Mouse (Mus musculus) bone marrow macrophage, adult 2 months (primary cell): ENCODE data around the gene Adamtsl4. TPM values are rescaled to one million over a fixed set of nuclear protein-coding genes. Genes with fewer than 3 reads are reported as not detected.
A peak's percentile ranks its signal among the peaks of the same experiment; 100 is the strongest.

ENCODE experiments used
- H3K27ac ChIP-seq: 2 replicates; pipeline ENCODE4 v1.5.1; 2012; ENCODE audit warnings: low read depth, low read length; ENCODE audit not compliant: insufficient read depth
- H3K4me1 ChIP-seq: 2 replicates; pipeline ENCODE4 v1.6.1; 2012; ENCODE audit warnings: low read length; ENCODE audit not compliant: control insufficient read depth, insufficient read depth
- H3K4me3 ChIP-seq: 2 replicates; pipeline ENCODE4 v1.5.1; 2012; ENCODE audit warnings: mild to moderate bottlenecking, low read length, moderate library complexity; ENCODE audit not compliant: insufficient read depth
- CTCF ChIP-seq: IDR thresholded peaks from 2 replicates; pipeline ENCODE4 v1.5.1; 2012; ENCODE audit warnings: low read depth, mild to moderate bottlenecking, low read length, moderate library complexity
- POLR2A ChIP-seq: IDR thresholded peaks from 2 replicates; pipeline ENCODE4 v1.6.1; 2012; ENCODE audit warnings: mild to moderate bottlenecking, low read depth, low read length, borderline replicate concordance
- polyA plus RNA-seq: library from polyadenylated mRNA; stranded (reverse); fragments of >200 nt; gene quantifications from 2 replicates; pipeline ENCODE4 v1.2.4, GENCODE M21; 2012; ENCODE audit not compliant: missing spikeins, insufficient read depth, insufficient read length

Gene Adamtsl4
- polyA plus RNA-seq, 1 experiment, result 2.4 TPM

DNA sequence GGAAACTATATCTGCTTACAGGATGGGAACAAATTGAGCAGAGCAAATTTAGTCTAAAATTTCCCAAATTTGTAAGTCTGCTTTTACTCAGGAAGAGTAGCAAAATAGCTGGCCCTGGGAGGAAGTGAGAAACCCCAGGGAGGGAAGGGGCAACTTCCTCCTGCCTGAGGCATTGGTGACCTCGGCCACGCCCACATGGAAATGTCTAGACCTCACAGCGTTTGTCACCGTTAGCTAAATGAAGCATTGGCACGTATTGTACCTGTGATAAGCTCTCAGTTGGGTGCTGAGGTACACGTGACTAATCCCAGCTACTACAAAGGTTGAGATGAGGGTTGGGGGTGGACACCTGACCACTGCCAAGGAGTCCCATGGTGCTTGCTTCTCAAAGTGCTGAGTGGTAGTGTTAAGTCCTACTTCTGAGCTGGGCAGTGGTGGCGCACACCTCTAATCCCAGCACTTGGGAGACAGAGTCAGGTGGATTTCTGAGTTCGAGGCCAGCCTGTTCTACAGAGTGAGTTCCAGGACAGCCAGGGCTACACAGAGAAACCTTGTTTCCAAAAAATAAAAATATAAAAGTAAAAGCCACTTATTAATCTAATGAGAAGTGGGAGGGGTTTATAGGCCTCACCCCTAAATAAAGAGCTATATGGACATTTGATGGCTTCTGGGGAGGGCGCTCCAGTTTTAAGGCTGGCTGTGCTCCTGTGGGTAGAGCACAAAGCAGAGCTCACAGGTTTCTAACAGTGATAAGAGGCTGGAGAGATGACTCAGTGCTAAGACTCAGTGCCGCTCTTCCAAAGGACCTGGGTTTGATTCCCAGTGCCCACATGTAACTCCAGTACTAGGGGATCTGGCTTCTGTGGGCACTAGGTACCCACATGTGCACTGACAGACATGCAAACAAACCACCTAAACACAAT is 42.1 kb downstream of the Adamtsl4 start:
- Histone ChIP-seq H3K4me1 (peaks cover 65% of the 10 kb centered on the region), H3K27ac (peak overlapping the region; percentile 98), H3K4me3 (no peak overlapping the region)
- TF ChIP-seq POLR2A, result no peak
- TF ChIP-seq CTCF, result no peak

DNA sequence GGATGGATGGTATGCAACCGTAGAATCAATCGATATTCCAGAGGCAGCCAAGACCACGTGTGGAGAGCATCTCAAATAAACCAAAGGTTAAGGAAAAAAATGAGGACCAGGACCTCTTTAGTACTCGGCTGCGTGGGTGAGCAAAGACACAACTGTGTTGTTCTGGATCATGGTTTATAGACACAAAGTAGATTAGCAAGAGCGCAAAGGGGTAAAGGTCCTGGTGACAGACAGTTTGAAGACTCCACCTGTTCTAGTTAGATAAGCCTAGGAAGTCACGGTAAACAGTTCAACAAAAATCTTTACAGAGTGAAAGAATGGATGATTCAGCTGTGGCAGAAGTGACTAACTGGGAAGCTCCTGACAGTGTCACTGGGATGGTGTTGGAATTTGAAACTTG is 44.6 kb downstream of the Adamtsl4 start:
- TF ChIP-seq CTCF (no peak), POLR2A (no peak)
- Histone ChIP-seq H3K4me3 (no peak overlapping the region), H3K27ac (peak overlapping the region; percentile 98), H3K4me1 (peaks cover 46% of the 10 kb centered on the region)

DNA sequence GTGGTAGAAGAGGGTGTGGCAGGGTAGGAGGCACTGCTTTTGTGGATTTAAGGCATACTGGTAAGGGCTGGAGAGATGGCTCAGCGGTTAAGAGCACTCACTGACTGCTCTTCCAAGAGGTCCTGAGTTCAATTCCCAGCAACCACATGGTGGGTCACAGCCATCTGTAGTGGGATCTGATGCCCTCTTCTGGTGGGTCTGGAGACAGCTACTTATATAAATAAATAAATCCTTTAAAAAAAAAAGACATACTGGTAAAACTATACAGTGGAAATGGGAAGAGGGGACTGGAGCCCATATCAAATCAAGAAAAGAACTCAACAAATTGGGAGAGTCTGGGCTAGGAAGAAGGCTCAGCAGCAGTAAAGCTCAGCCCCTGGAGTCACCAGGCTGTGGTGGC is 48.0 kb downstream of the Adamtsl4 start:
- H3K4me1 ChIP-seq, result peaks cover 60% of the 10 kb centered on the region
- TF ChIP-seq POLR2A (no peak), CTCF (no peak)
- H3K27ac ChIP-seq, result no peak overlapping the region
- H3K4me3 ChIP-seq, result no peak overlapping the region

DNA sequence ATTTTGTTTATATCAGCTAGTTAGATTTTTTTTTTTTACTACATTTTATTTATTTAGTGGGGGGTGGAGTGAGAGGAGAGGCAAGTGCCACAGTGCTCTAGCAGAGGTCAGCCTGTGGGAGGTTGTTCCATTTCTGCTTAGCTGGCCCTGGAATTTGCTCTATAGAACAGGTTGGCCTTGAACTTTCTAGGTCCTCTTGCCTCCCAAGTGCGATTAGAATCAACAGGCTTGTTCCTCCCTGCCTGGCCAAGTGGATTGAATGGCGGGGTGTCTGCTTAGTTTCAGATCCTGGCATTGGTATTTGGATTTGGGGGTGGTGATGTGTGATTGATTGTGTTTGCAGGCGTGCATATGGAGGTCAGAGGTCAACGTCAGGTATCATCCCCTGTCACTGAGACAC is 51.6 kb downstream of the Adamtsl4 start:
- H3K4me1 ChIP-seq, result peaks cover 64% of the 10 kb centered on the region
- TF ChIP-seq CTCF, result no peak
- no peak for TF ChIP-seq POLR2A
- no peak overlapping the region for H3K4me3 ChIP-seq
- H3K27ac ChIP-seq, result peak overlapping the region; percentile 97

DNA sequence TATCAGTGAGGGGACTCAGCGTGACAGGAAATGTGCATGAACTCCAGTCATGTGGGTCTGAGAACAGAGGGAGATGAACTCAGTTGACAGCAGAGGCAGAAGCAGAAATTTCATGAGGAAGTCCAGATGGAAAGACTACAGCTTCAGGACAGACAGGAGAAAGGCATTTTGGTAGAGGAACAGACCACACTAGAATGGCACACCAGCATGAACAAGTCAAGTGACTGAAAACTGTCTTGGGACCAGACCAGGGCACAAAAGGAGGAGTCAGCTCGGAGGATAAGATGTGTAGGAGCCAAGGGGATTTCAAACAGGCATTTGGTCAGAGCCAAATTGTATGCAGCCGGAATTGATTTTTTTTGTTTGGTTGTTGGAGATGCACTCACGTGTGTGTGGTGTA is 52.1 kb downstream of the Adamtsl4 start:
- H3K4me3 ChIP-seq, result no peak overlapping the region
- peaks cover 68% of the 10 kb centered on the region for H3K4me1 ChIP-seq
- H3K27ac ChIP-seq, result peak overlapping the region; percentile 97
- no peak for TF ChIP-seq POLR2A
- TF ChIP-seq CTCF, result no peak

DNA sequence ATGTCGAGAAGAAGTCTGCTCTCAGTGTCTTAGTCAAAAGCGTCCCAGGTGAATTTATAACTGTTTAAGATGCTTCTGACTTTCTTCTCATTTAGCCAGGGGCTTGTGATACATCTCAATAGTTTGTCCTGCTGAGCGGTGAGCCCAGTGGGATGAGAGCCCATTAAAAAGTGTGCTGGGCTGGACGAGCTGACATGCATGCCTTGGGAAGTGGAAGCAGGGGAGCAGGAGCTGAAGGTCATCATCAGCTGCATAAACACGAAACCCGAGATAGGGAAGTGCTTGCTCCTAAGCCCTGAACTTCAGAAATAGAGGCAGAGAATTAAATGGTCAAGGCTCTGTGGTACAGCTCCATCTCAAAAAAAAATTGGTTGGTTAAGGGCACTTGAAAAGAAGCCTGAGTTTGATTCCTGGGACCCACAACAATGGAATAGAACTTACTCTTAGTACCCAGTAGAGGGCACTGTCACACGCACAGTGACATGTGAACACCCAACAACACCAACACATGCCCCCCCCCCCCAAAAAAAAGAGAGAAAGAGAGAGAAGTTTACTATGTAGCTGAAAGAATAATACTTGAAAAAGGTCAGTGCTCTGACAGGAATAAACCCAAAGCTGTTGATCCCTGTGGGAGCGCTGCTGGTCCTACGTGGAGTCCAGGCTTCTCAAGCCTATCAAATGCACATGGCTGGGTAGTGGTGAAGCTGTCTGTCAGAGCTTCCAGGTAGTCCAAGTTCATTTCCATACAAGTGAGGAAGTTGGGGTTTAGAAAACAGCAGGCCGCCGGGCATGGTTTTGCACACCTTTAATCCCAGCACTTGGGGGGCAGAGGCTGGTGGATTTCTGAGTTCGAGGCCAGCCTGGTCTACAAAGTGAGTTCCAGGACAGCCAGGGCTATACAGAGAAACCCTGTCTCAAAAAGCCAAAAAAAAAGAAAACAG is 54.8 kb downstream of the Adamtsl4 start:
- no peak for TF ChIP-seq POLR2A
- 0 out of 2 replicates have a peak, but pooled peaks have one; percentile 14 for TF ChIP-seq CTCF
- no peak overlapping the region for H3K4me3 ChIP-seq
- peaks cover 86% of the 10 kb centered on the region for H3K4me1 ChIP-seq
- H3K27ac ChIP-seq, result peak overlapping the region; percentile 97

DNA sequence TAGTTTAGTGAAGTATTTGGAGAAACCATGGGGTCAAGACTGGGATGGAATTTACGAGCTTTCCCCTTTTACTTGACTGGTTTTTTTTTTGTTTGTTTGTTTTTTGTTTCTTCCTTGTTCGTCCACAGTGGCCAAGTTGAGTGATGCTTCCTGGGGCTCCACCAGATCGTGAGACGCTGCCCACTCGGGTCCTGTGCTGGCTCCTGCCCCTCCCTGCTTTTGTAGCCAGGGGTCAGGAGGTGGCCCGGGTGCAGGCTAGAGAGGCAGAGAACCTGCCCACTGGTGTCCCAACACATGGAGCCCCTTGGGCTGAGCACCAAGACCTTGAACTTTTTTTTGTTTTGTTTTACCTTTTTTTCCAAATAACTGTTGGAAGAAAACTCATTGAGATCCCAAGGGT is 56.4 kb downstream of the Adamtsl4 start:
- Histone ChIP-seq H3K4me1 (peaks cover 78% of the 10 kb centered on the region), H3K27ac (peak overlapping the region; percentile 97), H3K4me3 (no peak overlapping the region)
- no peak for TF ChIP-seq POLR2A
- TF ChIP-seq CTCF, result no peak

DNA sequence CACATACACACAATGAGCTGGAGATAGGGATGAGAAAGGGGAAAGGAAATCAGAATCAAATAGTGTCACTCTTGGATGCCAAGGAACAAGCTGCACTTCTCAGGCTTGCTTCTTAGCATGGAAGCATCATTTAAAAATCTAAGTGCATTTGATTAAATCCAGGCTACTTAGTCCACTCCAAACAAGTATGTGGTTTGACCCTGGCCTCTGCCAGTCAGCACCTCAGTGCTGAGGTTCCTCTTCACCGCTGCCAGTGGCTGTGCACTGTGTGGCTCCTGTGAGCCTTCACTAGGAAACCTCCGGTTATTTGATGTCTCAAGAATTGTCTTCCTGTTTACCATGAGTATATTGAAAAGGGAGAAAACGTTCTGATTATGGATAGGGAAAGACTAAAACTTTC is 56.9 kb downstream of the Adamtsl4 start:
- no peak for TF ChIP-seq POLR2A
- Histone ChIP-seq H3K4me1 (peaks cover 77% of the 10 kb centered on the region), H3K4me3 (no peak overlapping the region), H3K27ac (peak overlapping the region; percentile 61)

DNA sequence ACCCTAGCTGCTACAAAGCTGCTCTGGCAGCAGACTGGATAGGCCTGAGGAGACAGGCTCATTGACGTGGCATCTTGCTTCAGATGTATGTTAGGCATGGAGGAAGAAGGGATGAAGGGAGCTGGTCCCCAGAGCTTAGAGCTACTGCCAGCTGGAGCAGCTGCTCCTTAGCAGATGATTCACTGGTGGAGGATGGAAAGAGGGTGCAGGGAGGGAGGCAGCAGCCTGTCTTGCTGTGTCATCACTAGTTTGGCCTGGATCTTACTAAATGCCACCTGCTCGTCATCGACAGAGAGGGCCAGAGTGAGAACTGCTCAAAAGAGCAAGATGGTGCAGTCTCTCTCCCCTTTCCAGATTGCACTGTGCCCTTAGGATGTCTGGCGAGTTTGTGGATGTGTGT is 58.0 kb downstream of the Adamtsl4 start:
- Histone ChIP-seq H3K4me3 (no peak overlapping the region), H3K27ac (peak overlapping the region; percentile 30), H3K4me1 (peaks cover 69% of the 10 kb centered on the region)
- TF ChIP-seq CTCF (no peak), POLR2A (no peak)

DNA sequence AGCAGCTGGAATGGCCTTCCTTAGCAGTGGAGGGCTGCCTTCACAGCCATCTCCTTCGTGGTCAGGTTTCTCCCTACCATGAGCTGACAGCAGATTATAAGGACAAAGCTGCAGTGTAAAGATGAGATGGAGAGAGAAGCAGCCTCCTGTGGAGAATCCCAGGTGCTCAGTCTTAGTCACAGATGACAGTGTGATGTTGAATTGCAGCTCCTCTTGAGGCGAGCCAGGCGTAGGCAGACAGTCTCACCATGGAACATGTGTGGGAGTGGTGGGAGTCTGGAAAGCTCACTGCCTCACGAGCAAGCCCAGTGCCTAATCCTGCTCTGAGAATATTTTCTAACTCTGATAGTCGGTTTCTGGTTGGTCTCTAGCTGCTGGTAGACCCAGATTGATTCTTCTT is 60.0 kb downstream of the Adamtsl4 start:
- Histone ChIP-seq H3K27ac (no peak overlapping the region), H3K4me3 (no peak overlapping the region), H3K4me1 (peaks cover 54% of the 10 kb centered on the region)
- TF ChIP-seq POLR2A, result no peak
- no peak for TF ChIP-seq CTCF

Other genes starting within 250 kb of the Adamtsl4 start
- 10.9 and 12.6 TPM in 2 replicates for gene Ctsk, start 188.7 kb downstream of the Adamtsl4 start, polyA plus RNA-seq
- gene Ctss, start 161.1 kb downstream of the Adamtsl4 start, polyA plus RNA-seq, result 5,285 and 5,524 TPM in 2 replicates
- not detected in 2 replicates for gene Hormad1, start 128.2 kb downstream of the Adamtsl4 start, polyA plus RNA-seq
- gene Golph3l, start 99.0 kb downstream of the Adamtsl4 start, polyA plus RNA-seq, result 66.3 and 75.3 TPM in 2 replicates
- gene Ensa, start 62.9 kb downstream of the Adamtsl4 start, polyA plus RNA-seq, result 99.2 and 115 TPM in 2 replicates
- gene Mcl1, start 29.1 kb downstream of the Adamtsl4 start, polyA plus RNA-seq, result 565 and 578 TPM in 2 replicates
- 155 and 159 TPM in 2 replicates for gene Ecm1, start 51.7 kb upstream of the Adamtsl4 start, polyA plus RNA-seq
- gene Tars2, start 72.3 kb upstream of the Adamtsl4 start, polyA plus RNA-seq, result 27.0 and 27.8 TPM in 2 replicates
- gene Rprd2, start 130.9 kb upstream of the Adamtsl4 start, polyA plus RNA-seq, result 24.4 and 29.0 TPM in 2 replicates
- gene Prpf3, start 168.0 kb upstream of the Adamtsl4 start, polyA plus RNA-seq, result 33.0 and 34.9 TPM in 2 replicates
- 227 and 228 TPM in 2 replicates for gene Mrps21, start 183.6 kb upstream of the Adamtsl4 start, polyA plus RNA-seq
- 1.6 and 1.7 TPM in 2 replicates for gene Ciart, start 194.3 kb upstream of the Adamtsl4 start, polyA plus RNA-seq
- 145 and 162 TPM in 2 replicates for gene BC028528, start 204.1 kb upstream of the Adamtsl4 start, polyA plus RNA-seq
- 116 and 118 TPM in 2 replicates for gene Aph1a, start 206.1 kb upstream of the Adamtsl4 start, polyA plus RNA-seq
- not detected in 2 replicates for gene Car14, start 216.8 kb upstream of the Adamtsl4 start, polyA plus RNA-seq
- 134 and 150 TPM in 2 replicates for gene Anp32e, start 241.3 kb upstream of the Adamtsl4 start, polyA plus RNA-seq